Comparison of ENCODE assay signal across 11 mouse cellular contexts in the genomic region with DNA sequence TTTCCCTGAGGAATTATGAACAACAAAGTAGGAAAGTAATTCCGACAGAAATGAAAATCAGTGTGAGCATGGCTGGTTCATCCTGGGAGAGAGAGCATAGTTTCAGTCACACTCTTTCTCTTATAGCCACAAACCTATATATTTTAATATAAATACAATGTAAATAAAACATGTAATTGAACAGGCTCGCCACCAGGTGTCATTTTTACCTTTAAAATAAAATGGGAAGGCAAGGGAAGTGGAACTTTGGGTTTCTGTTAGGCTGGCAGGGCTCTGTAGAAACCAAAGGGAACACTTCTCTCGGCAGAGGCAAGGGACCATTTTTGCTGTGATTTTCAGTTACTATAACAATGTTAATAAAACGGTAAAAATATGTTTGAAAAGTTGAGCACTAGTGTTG. TPM values are rescaled to one million over a fixed set of nuclear protein-coding genes. Genes with fewer than 3 reads are reported as not detected.
DNase-seq lines count a peak whose midpoint lies in the region; ATAC-seq lines count a peak whose summit lies in the region.
"Had no signal": no experiment of that assay in that cellular context is flagged by ENCODE, and none has a peak within 500 bp of the region (broad histone marks: within the 10 kb centered on the region; RNA-seq: fewer than 3 reads in every experiment).

No protein-coding gene starts in this region.

- H3K4me1 ChIP-seq in forebrain, embryonic 14.5 days (ENCODE audit: control insufficient read depth, insufficient read depth, low read length) = no peaks in the 10 kb centered on the region
- no peaks in the 10 kb centered on the region for H3K4me1 ChIP-seq in forebrain, embryonic 16.5 days (replicated peaks; ENCODE audit: control insufficient read depth, insufficient read depth, low read length)
- no peaks in the 10 kb centered on the region for H3K4me1 ChIP-seq in midbrain, embryonic 14.5 days (ENCODE audit: control insufficient read depth, insufficient read depth, low read length)
- H3K4me1 ChIP-seq in midbrain, embryonic 10.5 days = no peaks in the 10 kb centered on the region
- H3K4me1 ChIP-seq: hindbrain, embryonic 12.5 days; lung, embryonic 15.5 days; neural tube, embryonic 13.5 days had no signal

- peaks cover 62% of the 10 kb centered on the region for H3K36me3 ChIP-seq in forebrain, embryonic 14.5 days (ENCODE audit: control insufficient read depth, insufficient read depth, low read length)
- H3K36me3 ChIP-seq in forebrain, embryonic 16.5 days (ENCODE audit: control insufficient read depth, insufficient read depth) = peaks cover 8% of the 10 kb centered on the region
- H3K36me3 ChIP-seq in midbrain, embryonic 14.5 days (ENCODE audit: control insufficient read depth, insufficient read depth, low read length) = peaks cover 71% of the 10 kb centered on the region
- H3K36me3 ChIP-seq in midbrain, embryonic 10.5 days = peaks cover 68% of the 10 kb centered on the region

- peak; percentile 65 for DNase-seq in forebrain, embryonic 14.5 days (ENCODE audit: low spot score)
- DNase-seq in midbrain, embryonic 14.5 days = peak; percentile 78
- DNase-seq in midbrain, embryonic 10.5 days (ENCODE audit: low spot score) = no peak
- DNase-seq in c-Kit-positive CD71-positive TER-119-negative erythroid progenitor cells, embryonic 14.5 days (ENCODE audit: low read depth) = peak; percentile 14
- DNase-seq in thymus, postnatal 4 days = peak; percentile 24
- DNase-seq in natural killer cell, adult 2 months (ENCODE audit: low spot score in 2 of 2) = no peak
- no peak for DNase-seq in left cerebral cortex, postnatal 14 days (ENCODE audit: low spot score in 2 of 2)

- intact Hi-C loops in left cerebral cortex, postnatal 14 days (cut with DNase I) = no loop called here

- no peaks in the 10 kb centered on the region for H3K9me3 ChIP-seq in forebrain, embryonic 14.5 days (replicated peaks; ENCODE audit: control insufficient read depth, low read length)
- no peaks in the 10 kb centered on the region for H3K9me3 ChIP-seq in forebrain, embryonic 16.5 days (ENCODE audit: control insufficient read depth, low read length)
- H3K9me3 ChIP-seq in midbrain, embryonic 14.5 days (ENCODE audit: control insufficient read depth, low read length) = no peaks in the 10 kb centered on the region
- H3K9me3 ChIP-seq in midbrain, embryonic 10.5 days (replicated peaks) = no peaks in the 10 kb centered on the region
- H3K9me3 ChIP-seq: hindbrain, embryonic 12.5 days; lung, embryonic 15.5 days; neural tube, embryonic 13.5 days had no signal

- ATAC-seq in forebrain, embryonic 14.5 days = no peak
- ATAC-seq in forebrain, embryonic 16.5 days = no peak
- ATAC-seq in midbrain, embryonic 14.5 days (ENCODE audit: low FRiP score, low TSS enrichment) = no peak

- no peak overlapping the region for H3K9ac ChIP-seq in forebrain, embryonic 14.5 days (ENCODE audit: low read length)
- no peak overlapping the region for H3K9ac ChIP-seq in forebrain, embryonic 16.5 days (replicated peaks; ENCODE audit: low read depth, low read length)
- H3K9ac ChIP-seq in midbrain, embryonic 14.5 days (replicated peaks; ENCODE audit: low read length) = no peak overlapping the region
- H3K9ac ChIP-seq: hindbrain, embryonic 12.5 days; lung, embryonic 15.5 days; neural tube, embryonic 13.5 days had no signal

- no peak overlapping the region for H3K27ac ChIP-seq in forebrain, embryonic 14.5 days (ENCODE audit: low read depth, low read length)
- H3K27ac ChIP-seq in forebrain, embryonic 16.5 days (ENCODE audit: low read length) = no peak overlapping the region
- no peak overlapping the region for H3K27ac ChIP-seq in midbrain, embryonic 14.5 days (replicated peaks; ENCODE audit: low read depth, low read length)
- H3K27ac ChIP-seq in midbrain, embryonic 10.5 days (replicated peaks) = no peak overlapping the region
- H3K27ac ChIP-seq: hindbrain, embryonic 12.5 days; lung, embryonic 15.5 days; neural tube, embryonic 13.5 days had no signal

- H3K4me3 ChIP-seq in forebrain, embryonic 14.5 days (ENCODE audit: low read depth, low read length) = no peak overlapping the region
- no peak overlapping the region for H3K4me3 ChIP-seq in forebrain, embryonic 16.5 days (replicated peaks; ENCODE audit: low read length)
- H3K4me3 ChIP-seq in midbrain, embryonic 14.5 days (replicated peaks; ENCODE audit: low read depth, low read length) = no peak overlapping the region
- no peak overlapping the region for H3K4me3 ChIP-seq in midbrain, embryonic 10.5 days
- H3K4me3 ChIP-seq: hindbrain, embryonic 12.5 days; lung, embryonic 15.5 days; neural tube, embryonic 13.5 days had no signal

- no peaks in the 10 kb centered on the region for H3K27me3 ChIP-seq in forebrain, embryonic 14.5 days (replicated peaks; ENCODE audit: control insufficient read depth, insufficient read depth, low read length)
- H3K27me3 ChIP-seq in forebrain, embryonic 16.5 days (replicated peaks; ENCODE audit: control insufficient read depth, insufficient read depth, low read length) = no peaks in the 10 kb centered on the region
- no peaks in the 10 kb centered on the region for H3K27me3 ChIP-seq in midbrain, embryonic 14.5 days (ENCODE audit: control insufficient read depth, insufficient read depth, low read length)
- no peaks in the 10 kb centered on the region for H3K27me3 ChIP-seq in midbrain, embryonic 10.5 days (ENCODE audit: low read depth, poor library complexity, severe bottlenecking)
- H3K27me3 ChIP-seq: hindbrain, embryonic 12.5 days; lung, embryonic 15.5 days; neural tube, embryonic 13.5 days had no signal

- 60% methylated on average over 4 of the region's 4 CpGs for WGBS in forebrain, embryonic 14.5 days
- 60% methylated on average over 4 of the region's 4 CpGs for WGBS in forebrain, embryonic 16.5 days
- WGBS in midbrain, embryonic 14.5 days = 72% methylated on average over 4 of the region's 4 CpGs
- WGBS in midbrain, embryonic 10.5 days = 75% methylated on average over 4 of the region's 4 CpGs

- no peak overlapping the region for H3K4me2 ChIP-seq in forebrain, embryonic 14.5 days (ENCODE audit: low read length)
- H3K4me2 ChIP-seq in forebrain, embryonic 16.5 days (ENCODE audit: low read length) = no peak overlapping the region
- no peak overlapping the region for H3K4me2 ChIP-seq in midbrain, embryonic 14.5 days (ENCODE audit: low read length)
- H3K4me2 ChIP-seq: hindbrain, embryonic 12.5 days; lung, embryonic 15.5 days; neural tube, embryonic 13.5 days had no signal

RNA-seq across cellular contexts. Expression of a gene that starts 51.5 kb away (rescaled TPM):
- polyA plus RNA-seq in forebrain, embryonic 14.5 days (2014; fragmentation: Nextera tagmentation; extraction: Ambion mirVana) = 30.9 and 35.3 TPM in 2 replicates
- 26.0 and 30.3 TPM in 2 replicates for polyA plus RNA-seq in forebrain, embryonic 16.5 days (2015; fragmentation: Nextera tagmentation; extraction: Ambion mirVana)
- polyA plus RNA-seq in midbrain, embryonic 14.5 days (2014; fragmentation: Nextera tagmentation; extraction: Ambion mirVana) = 24.7 and 35.9 TPM in 2 replicates
- 36.1 and 41.4 TPM in 2 replicates for polyA plus RNA-seq in midbrain, embryonic 10.5 days (2016; fragmentation: Nextera tagmentation; extraction: Ambion mirVana)
- total RNA-seq in left cerebral cortex, postnatal 14 days (2021) = 10 to 100 TPM; 45.5 to 46.2 TPM

Comparison
In these comparisons a context has a peak if more than half of its experiments do, and no peak if none do; other contexts are left out.
1. DNase-seq: peak in forebrain, embryonic 14.5 days (single experiment), midbrain, embryonic 14.5 days (single experiment), c-Kit-positive CD71-positive TER-119-negative erythroid progenitor cells, embryonic 14.5 days (single experiment) and thymus, postnatal 4 days (single experiment); none in midbrain, embryonic 10.5 days (single experiment), natural killer cell, adult 2 months (0 of 2) and left cerebral cortex, postnatal 14 days (0 of 2).